Mouse (Mus musculus): ENCODE data around the gene Vkorc1. TPM values are rescaled to one million over a fixed set of nuclear protein-coding genes. Genes with fewer than 3 reads are reported as not detected.

Vkorc1 gene
- polyA plus RNA-seq, 1 experiment from 2014 or later, result 108 TPM

DNA sequence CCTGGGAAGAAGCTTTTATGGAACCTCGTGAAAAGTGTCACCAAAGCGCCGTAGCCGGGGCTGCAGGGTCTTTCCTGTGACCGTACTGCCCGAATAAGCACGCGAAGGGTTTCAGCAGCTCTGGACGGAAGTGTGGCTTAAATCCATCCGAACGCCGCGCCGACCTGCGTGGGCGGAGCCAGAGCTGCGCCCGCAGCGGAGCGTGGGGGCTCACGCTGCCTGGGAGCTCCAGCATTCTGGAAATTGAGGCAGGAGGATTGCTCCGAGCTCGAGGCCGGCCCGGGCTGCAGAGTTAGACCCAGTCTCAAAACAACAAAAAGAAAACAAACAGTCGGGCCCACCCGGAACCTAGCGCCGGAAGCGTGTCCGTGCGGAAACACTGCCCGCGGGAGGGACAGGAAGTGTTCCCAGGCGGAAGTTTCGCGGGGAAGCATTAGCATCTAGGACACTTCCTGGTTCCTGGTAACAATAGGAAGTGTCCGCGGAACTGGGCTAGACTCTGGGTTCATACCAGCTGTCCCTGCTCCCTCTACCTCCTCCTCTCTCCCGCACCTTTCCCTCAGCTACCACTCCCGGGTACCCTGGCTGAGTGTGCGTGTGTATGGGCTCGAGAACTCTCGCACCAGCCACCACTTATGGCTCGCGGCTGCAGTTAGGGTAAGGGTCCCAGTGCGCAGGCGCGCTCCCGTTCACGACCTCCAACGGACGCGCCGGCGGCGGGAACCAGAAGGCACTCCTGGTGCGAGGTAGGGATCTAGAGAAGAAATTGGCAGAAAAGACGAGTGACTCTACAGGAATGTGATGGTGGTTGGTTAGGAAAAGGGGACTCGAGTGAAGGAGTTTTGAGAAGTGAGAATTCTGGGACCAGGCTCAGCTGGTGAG lies 18.7 kb downstream of the Vkorc1 start, which contains the start of gene Zfp668:
Gene Zfp668 (minus strand): TSS at position 362 of the 882 bp plus-strand sequence.
- H3K9me3 ChIP-seq (ENCODE audit: control insufficient read depth, low read length), result peaks cover 22% of the 10 kb centered on the region
- DNase-seq (ENCODE audit: low spot score) (peak; percentile 95), ATAC-seq (replicated peaks; ENCODE audit: low FRiP score) (peak; percentile 78)
- H3K9ac ChIP-seq (ENCODE audit: low read depth, low read length), result peak within 1 kb of the TSS; percentile 98
- no peaks in the 10 kb centered on the region for H3K27me3 ChIP-seq (replicated peaks; ENCODE audit: control insufficient read depth, insufficient read depth, low read length)
- WGBS, result under 1% methylated on average over 60 of the region's 60 CpGs
- peaks cover 19% of the 10 kb centered on the region for H3K4me1 ChIP-seq (replicated peaks; ENCODE audit: control insufficient read depth, insufficient read depth, low read length)
- H3K4me3 ChIP-seq (ENCODE audit: low read depth, low read length), result peak within 1 kb of the TSS; percentile 86
- H3K27ac ChIP-seq (ENCODE audit: low read depth, low read length), result peak within 1 kb of the TSS; percentile 97
- H3K4me2 ChIP-seq, result peak within 1 kb of the TSS; percentile 88
- peaks cover 44% of the 10 kb centered on the region for H3K36me3 ChIP-seq (ENCODE audit: control insufficient read depth, insufficient read depth, low read length)

GRCm38 (mm10) chr7:127876041-127876466 lies 19.4 kb downstream of the Vkorc1 start, which contains the start of gene Zfp646:
Gene Zfp646 (plus strand): TSS chr7:127876221.
- WGBS, result under 1% methylated on average over 41 of the region's 41 CpGs
- Histone ChIP-seq H3K4me3 (ENCODE audit: low read depth, low read length) (peak within 1 kb of the TSS; percentile 86), H3K9me3 (ENCODE audit: control insufficient read depth, low read length) (peaks cover 15% of the 10 kb centered on the region), H3K27ac (ENCODE audit: low read depth, low read length) (peak within 1 kb of the TSS; percentile 97), H3K4me2 (peak within 1 kb of the TSS; percentile 88), H3K4me1 (replicated peaks; ENCODE audit: control insufficient read depth, insufficient read depth, low read length) (peaks cover 19% of the 10 kb centered on the region), H3K9ac (ENCODE audit: low read depth, low read length) (peak within 1 kb of the TSS; percentile 98), H3K36me3 (ENCODE audit: control insufficient read depth, insufficient read depth, low read length) (peaks cover 38% of the 10 kb centered on the region), H3K27me3 (replicated peaks; ENCODE audit: control insufficient read depth, insufficient read depth, low read length) (no peaks in the 10 kb centered on the region)
- peak; percentile 91 for DNase-seq (ENCODE audit: low spot score)
- ATAC-seq (replicated peaks; ENCODE audit: low FRiP score), result peak; percentile 82

DNA sequence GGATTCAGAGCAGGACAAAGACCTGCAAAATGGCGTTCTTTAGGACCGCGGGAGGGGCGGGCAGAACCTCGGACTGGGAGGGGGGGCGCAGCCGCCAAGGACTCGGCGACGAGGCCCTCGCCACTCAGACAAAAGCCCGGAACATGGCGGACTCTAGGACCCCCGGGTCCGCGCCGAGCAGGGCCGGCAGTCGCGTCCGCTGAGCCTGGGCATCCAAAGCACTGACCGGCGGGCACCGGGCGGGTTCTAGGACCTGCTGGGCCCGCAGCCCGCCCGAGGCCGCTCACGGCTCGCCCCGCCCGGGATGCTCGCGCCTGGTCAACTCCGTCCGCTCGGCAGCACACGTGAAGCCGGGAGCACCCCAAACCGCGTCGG lies 19.8 kb downstream of the Vkorc1 start:
- Histone ChIP-seq H3K27me3 (replicated peaks; ENCODE audit: control insufficient read depth, insufficient read depth, low read length) (no peaks in the 10 kb centered on the region), H3K4me3 (ENCODE audit: low read depth, low read length) (peak overlapping the region; percentile 86), H3K27ac (ENCODE audit: low read depth, low read length) (peak overlapping the region; percentile 97), H3K4me2 (peak overlapping the region; percentile 88), H3K4me1 (replicated peaks; ENCODE audit: control insufficient read depth, insufficient read depth, low read length) (peaks cover 19% of the 10 kb centered on the region), H3K36me3 (ENCODE audit: control insufficient read depth, insufficient read depth, low read length) (peaks cover 36% of the 10 kb centered on the region), H3K9me3 (ENCODE audit: control insufficient read depth, low read length) (peaks cover 15% of the 10 kb centered on the region), H3K9ac (ENCODE audit: low read depth, low read length) (peak overlapping the region; percentile 98)
- peak; percentile 83 for ATAC-seq (replicated peaks; ENCODE audit: low FRiP score)
- WGBS, result 0% methylated on average over 38 of the region's 43 CpGs
- peak; percentile 95 for DNase-seq (ENCODE audit: low spot score)

DNA sequence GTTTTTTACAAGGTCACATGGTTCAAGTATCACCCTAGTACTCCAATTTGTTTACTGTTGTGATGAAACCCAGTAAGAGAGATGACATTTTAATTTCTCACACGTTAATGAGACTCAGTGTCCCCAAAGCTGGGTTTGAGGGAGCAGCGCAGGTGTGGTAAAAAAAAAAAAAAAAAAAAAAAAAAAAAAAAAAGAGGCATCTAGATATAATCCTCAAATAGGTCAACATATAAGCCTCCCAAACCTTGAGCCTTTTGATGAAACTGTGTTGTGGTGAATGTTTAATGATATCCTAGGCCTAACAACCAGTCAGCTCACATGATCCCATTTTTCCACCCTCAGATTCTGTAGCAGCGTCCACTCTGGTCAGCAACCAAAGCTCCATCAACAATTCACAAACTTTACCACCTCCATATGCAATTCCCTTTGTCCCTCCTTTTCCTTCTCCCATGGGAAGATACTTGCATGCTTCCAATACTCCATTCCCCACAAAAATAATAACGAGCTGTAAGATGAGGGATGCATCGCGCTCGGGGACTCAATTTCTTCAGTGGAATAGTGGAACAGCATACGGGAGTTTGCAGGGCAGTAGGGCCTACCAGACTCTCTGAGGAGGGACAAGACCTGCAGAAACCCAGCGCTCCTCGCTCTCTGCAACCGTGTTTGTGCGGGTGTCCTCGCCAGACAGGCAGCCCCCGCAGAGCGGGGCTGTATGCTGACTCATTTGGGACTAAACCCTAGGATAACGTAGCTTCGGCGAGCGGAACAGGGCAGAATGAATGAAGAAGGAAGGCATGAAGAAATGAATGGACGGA lies 20.4 kb downstream of the Vkorc1 start:
- 5% methylated on average over 20 of the region's 20 CpGs for WGBS
- Histone ChIP-seq H3K27ac (ENCODE audit: low read depth, low read length) (peak overlapping the region; percentile 97), H3K4me1 (replicated peaks; ENCODE audit: control insufficient read depth, insufficient read depth, low read length) (peaks cover 21% of the 10 kb centered on the region), H3K4me3 (ENCODE audit: low read depth, low read length) (peak overlapping the region; percentile 86), H3K36me3 (ENCODE audit: control insufficient read depth, insufficient read depth, low read length) (peaks cover 33% of the 10 kb centered on the region), H3K4me2 (peak overlapping the region; percentile 88), H3K9ac (ENCODE audit: low read depth, low read length) (peak overlapping the region; percentile 98), H3K27me3 (replicated peaks; ENCODE audit: control insufficient read depth, insufficient read depth, low read length) (no peaks in the 10 kb centered on the region), H3K9me3 (ENCODE audit: control insufficient read depth, low read length) (peaks cover 12% of the 10 kb centered on the region)
- DNase-seq (ENCODE audit: low spot score) (no peak), ATAC-seq (replicated peaks; ENCODE audit: low FRiP score) (peak; percentile 19; the same call in 1 of the 2 replicates)

GRCm38 (mm10) chr7:127870136-127870821 lies 25.1 kb downstream of the Vkorc1 start:
- no peak overlapping the region for H3K4me2 ChIP-seq
- no peak; the same call in 1 of the 2 replicates for ATAC-seq (replicated peaks; ENCODE audit: low FRiP score)
- no peak overlapping the region for H3K27ac ChIP-seq (ENCODE audit: low read depth, low read length)
- no peak for DNase-seq (ENCODE audit: low spot score)
- peaks cover 30% of the 10 kb centered on the region for H3K36me3 ChIP-seq (ENCODE audit: control insufficient read depth, insufficient read depth, low read length)
- no peak overlapping the region for H3K4me3 ChIP-seq (ENCODE audit: low read depth, low read length)
- WGBS, result 73% methylated on average over 5 of the region's 5 CpGs
- H3K4me1 ChIP-seq (replicated peaks; ENCODE audit: control insufficient read depth, insufficient read depth, low read length), result peaks cover 15% of the 10 kb centered on the region
- no peaks in the 10 kb centered on the region for H3K27me3 ChIP-seq (replicated peaks; ENCODE audit: control insufficient read depth, insufficient read depth, low read length)
- no peaks in the 10 kb centered on the region for H3K9me3 ChIP-seq (ENCODE audit: control insufficient read depth, low read length)
- no peak overlapping the region for H3K9ac ChIP-seq (ENCODE audit: low read depth, low read length)

DNA sequence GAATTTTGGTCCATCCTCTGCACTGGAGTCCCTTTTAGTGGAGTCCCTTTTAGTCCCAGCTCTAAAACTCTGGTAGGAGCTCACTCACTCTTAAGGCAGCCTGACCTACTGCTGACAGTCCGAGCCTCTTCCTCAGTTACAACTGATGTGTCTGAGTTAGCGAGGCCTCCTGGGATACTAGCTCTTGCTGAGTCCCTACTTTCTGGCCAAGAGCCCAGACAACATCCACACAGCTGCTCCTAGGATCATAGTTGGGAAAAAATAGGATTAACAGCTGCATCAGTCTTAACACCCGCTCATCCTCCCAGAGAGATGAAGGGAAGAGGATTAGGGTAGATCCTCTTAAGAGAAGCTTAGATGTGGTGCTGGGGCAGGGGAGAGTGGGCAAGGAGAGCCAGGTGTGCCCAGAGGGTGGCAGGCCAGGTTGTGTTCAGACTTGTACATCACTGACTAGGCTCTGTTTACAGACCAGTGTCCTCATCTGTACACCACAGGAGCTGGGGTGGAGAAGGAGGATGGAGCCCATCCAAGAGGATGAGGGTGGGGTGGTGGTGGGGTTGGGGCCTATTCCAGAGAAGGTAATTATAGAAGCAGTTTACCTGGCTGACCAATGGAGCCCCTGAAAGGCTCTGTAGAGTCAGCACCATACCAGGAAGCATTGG lies 26.1 kb downstream of the Vkorc1 start:
- H3K36me3 ChIP-seq (ENCODE audit: control insufficient read depth, insufficient read depth, low read length), result peaks cover 30% of the 10 kb centered on the region
- no peaks in the 10 kb centered on the region for H3K27me3 ChIP-seq (replicated peaks; ENCODE audit: control insufficient read depth, insufficient read depth, low read length)
- H3K9me3 ChIP-seq (ENCODE audit: control insufficient read depth, low read length), result no peaks in the 10 kb centered on the region
- DNase-seq (ENCODE audit: low spot score) (no peak), ATAC-seq (replicated peaks; ENCODE audit: low FRiP score) (no peak)
- H3K27ac ChIP-seq (ENCODE audit: low read depth, low read length), result no peak overlapping the region
- 87% methylated on average over 3 of the region's 3 CpGs for WGBS
- no peak overlapping the region for H3K4me2 ChIP-seq
- peaks cover 10% of the 10 kb centered on the region for H3K4me1 ChIP-seq (replicated peaks; ENCODE audit: control insufficient read depth, insufficient read depth, low read length)
- H3K4me3 ChIP-seq (ENCODE audit: low read depth, low read length), result no peak overlapping the region
- no peak overlapping the region for H3K9ac ChIP-seq (ENCODE audit: low read depth, low read length)

GRCm38 (mm10) chr7:127867641-127868040 lies 27.8 kb downstream of the Vkorc1 start:
- Histone ChIP-seq H3K36me3 (ENCODE audit: control insufficient read depth, insufficient read depth, low read length) (peaks cover 27% of the 10 kb centered on the region), H3K9me3 (ENCODE audit: control insufficient read depth, low read length) (no peaks in the 10 kb centered on the region), H3K9ac (ENCODE audit: low read depth, low read length) (no peak overlapping the region), H3K27ac (ENCODE audit: low read depth, low read length) (no peak overlapping the region), H3K27me3 (replicated peaks; ENCODE audit: control insufficient read depth, insufficient read depth, low read length) (no peaks in the 10 kb centered on the region), H3K4me3 (ENCODE audit: low read depth, low read length) (no peak overlapping the region), H3K4me2 (no peak overlapping the region), H3K4me1 (replicated peaks; ENCODE audit: control insufficient read depth, insufficient read depth, low read length) (peaks cover 2% of the 10 kb centered on the region; the same call in 1 of the 2 replicates)
- ATAC-seq (replicated peaks; ENCODE audit: low FRiP score), result no peak
- DNase-seq (ENCODE audit: low spot score), result no peak
- 97% methylated on average over 18 of the region's 18 CpGs for WGBS

DNA sequence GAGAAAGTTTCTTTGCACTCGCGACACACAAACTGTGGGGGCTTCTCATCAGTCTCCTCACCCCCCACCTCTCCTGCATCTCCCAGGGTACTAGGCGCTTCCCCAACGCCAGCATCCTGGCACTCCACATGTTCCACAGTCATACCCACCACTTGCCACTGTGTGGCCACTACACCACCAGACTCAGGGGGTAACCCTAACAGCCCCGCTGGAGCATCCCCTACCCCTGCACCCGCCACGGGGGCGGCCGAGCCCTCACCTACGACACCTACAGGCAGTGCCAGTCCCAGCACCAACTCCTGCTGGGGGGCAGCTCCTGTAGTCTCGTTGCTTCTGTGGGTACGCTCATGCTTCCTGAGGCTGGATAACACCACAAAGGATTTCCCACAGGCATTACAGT lies 29.0 kb downstream of the Vkorc1 start:
- Histone ChIP-seq H3K4me3 (ENCODE audit: low read depth, low read length) (no peak overlapping the region), H3K9ac (ENCODE audit: low read depth, low read length) (no peak overlapping the region), H3K27me3 (replicated peaks; ENCODE audit: control insufficient read depth, insufficient read depth, low read length) (no peaks in the 10 kb centered on the region), H3K4me2 (no peak overlapping the region), H3K36me3 (ENCODE audit: control insufficient read depth, insufficient read depth, low read length) (peaks cover 27% of the 10 kb centered on the region), H3K9me3 (ENCODE audit: control insufficient read depth, low read length) (no peaks in the 10 kb centered on the region), H3K27ac (ENCODE audit: low read depth, low read length) (no peak overlapping the region), H3K4me1 (replicated peaks; ENCODE audit: control insufficient read depth, insufficient read depth, low read length) (0 out of 2 replicates have a peak, but pooled peaks cover 2% of the 10 kb centered on the region)
- WGBS, result 92% methylated on average over 12 of the region's 12 CpGs
- ATAC-seq (replicated peaks; ENCODE audit: low FRiP score) (no peak), DNase-seq (ENCODE audit: low spot score) (no peak)
